Mouse (Mus musculus) right cerebral cortex, postnatal 36 days (tissue): Measurements from ENCODE around the gene Nelfb.
"Not testable (repeated sequence)": the region's sequence is repeated elsewhere in the genome, so short reads cannot be mapped to it uniquely, and the experiment has no call there.

Experiments
- DNase-seq, 2 experiments: peaks; one replicate each; pipeline ENCODE4 v3.0.0; 2022; ENCODE audit warnings: low spot score in 2 of 2, mixed read lengths in 1 of 2

Gene Nelfb

GRCm38 (mm10) chr2:25211121-25211670 is at the start of gene Nelfb:
Nelfb (minus strand) TSS chr2:25211489.
- peak; percentile 75 to 80 for DNase-seq

- DNase-seq = no peak
Observed at GRCm38 (mm10) chr2:25258887-25259286, 47.6 kb upstream of the Nelfb start.

GRCm38 (mm10) chr2:25257250-25257649 is 46.0 kb upstream of the Nelfb start:
- not testable (repeated sequence) for DNase-seq

- DNase-seq = not testable (repeated sequence)
Observed at GRCm38 (mm10) chr2:25256443-25257109, 45.3 kb upstream of the Nelfb start.

- DNase-seq = peak; percentile 75 to 77
Observed at GRCm38 (mm10) chr2:25255284-25255779, 44.0 kb upstream of the Nelfb start, which contains the start of gene Tmem203. Tmem203 (plus strand) TSS chr2:25255439.

GRCm38 (mm10) chr2:25252331-25252730 is 41.0 kb upstream of the Nelfb start:
- DNase-seq = no peak

- no peak for DNase-seq
Observed at GRCm38 (mm10) chr2:25246183-25247072, 35.1 kb upstream of the Nelfb start, which contains the start of gene AL732309.1. AL732309.1 (minus strand) TSS chr2:25246863.

GRCm38 (mm10) chr2:25244144-25244543 is 32.9 kb upstream of the Nelfb start:
- no peak for DNase-seq

GRCm38 (mm10) chr2:25243342-25243741 is 32.1 kb upstream of the Nelfb start:
- DNase-seq = no peak

GRCm38 (mm10) chr2:25242101-25242506 is 30.8 kb upstream of the Nelfb start, which contains the start of the genes Rnf208 and Cysrt1:
Rnf208 (plus strand) TSS chr2:25242255.
Cysrt1 (minus strand) TSS chr2:25242452.
- no peak for DNase-seq

- no peak for DNase-seq
Observed at GRCm38 (mm10) chr2:25241438-25241775, 30.1 kb upstream of the Nelfb start.

GRCm38 (mm10) chr2:25240723-25241437 is 29.6 kb upstream of the Nelfb start:
- DNase-seq = peak; percentile 61 to 73

- no peak for DNase-seq
Observed at GRCm38 (mm10) chr2:25240310-25240709, 29.0 kb upstream of the Nelfb start.

- no peak for DNase-seq
Observed at GRCm38 (mm10) chr2:25239766-25240165, 28.5 kb upstream of the Nelfb start.

GRCm38 (mm10) chr2:25238106-25238505 is 26.8 kb upstream of the Nelfb start:
- DNase-seq = no peak

- DNase-seq = no peak
Observed at GRCm38 (mm10) chr2:25237522-25237921, 26.2 kb upstream of the Nelfb start.

- DNase-seq = no peak
Observed at GRCm38 (mm10) chr2:25236614-25237013, 25.3 kb upstream of the Nelfb start, which contains the start of gene Rnf224. Rnf224 (minus strand) TSS chr2:25236787.

- DNase-seq = no peak
Observed at GRCm38 (mm10) chr2:25234551-25235220, 23.4 kb upstream of the Nelfb start.

GRCm38 (mm10) chr2:25234050-25234449 is 22.8 kb upstream of the Nelfb start, which contains the start of gene Slc34a3:
Slc34a3 (minus strand) TSS chr2:25234364.
- DNase-seq = no peak

- DNase-seq = no peak
Observed at GRCm38 (mm10) chr2:25233421-25233820, 22.1 kb upstream of the Nelfb start.

- DNase-seq = no peak
Observed at GRCm38 (mm10) chr2:25231038-25231437, 19.7 kb upstream of the Nelfb start.
